Mouse (Mus musculus) induced T-regulatory cell, adult 2 months (primary cell): ENCODE measurements around the gene Ubr4.
"Not testable (repeated sequence)": the region's sequence is repeated elsewhere in the genome, so short reads cannot be mapped to it uniquely, and the experiment has no call there.

Experiments used
- DNase-seq: peaks from one replicate; pipeline ENCODE4 v3.0.0-alpha.2; 2012; ENCODE audit warnings: low read depth

Gene Ubr4

GRCm38 (mm10) chr4:139484496-139484895 is 132.1 kb downstream of the Ubr4 start:
- DNase-seq: no peak

GRCm38 (mm10) chr4:139487085-139487484 is 134.7 kb downstream of the Ubr4 start:
- no peak for DNase-seq

DNA sequence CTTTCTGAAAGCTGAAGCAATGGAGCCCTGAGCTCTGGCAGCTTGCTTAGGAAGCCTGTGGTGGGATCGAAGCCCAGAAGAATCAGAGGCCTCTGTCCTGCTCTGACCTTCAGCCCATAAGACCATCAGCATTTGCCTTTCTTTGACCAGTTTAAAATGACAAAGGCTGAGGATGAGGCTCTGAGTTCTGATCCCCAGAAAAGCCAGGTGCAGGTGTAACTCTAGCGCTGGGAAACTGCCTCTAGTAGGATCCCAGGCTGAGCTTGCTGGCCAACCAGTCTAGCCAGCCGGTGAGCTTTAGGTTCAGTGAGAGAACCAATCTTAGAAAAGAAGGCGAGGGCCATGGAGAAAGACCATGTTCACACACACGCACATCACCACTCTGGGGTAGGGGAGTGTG is 135.9 kb downstream of the Ubr4 start:
- DNase-seq: no peak

DNA sequence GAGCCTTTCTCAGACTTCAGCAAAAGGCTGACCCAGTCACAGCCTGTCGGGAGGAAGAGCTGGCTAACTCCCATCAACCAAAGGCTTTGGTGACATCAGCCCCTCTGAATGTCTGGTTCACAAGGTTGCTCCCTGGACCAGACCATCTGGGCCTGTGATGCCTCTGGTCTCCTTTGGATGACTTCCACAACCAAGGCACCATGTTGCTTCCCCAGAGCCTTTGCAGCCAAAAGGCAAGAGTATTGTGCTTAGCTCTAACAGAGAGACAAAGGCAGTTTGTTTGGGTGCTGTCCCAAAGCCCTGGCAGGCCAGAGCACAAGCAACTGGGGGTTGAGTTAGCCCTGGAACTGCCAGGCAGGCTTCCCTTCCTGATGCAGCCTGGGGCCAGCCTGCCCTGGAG is 137.5 kb downstream of the Ubr4 start:
- DNase-seq: no peak

DNA sequence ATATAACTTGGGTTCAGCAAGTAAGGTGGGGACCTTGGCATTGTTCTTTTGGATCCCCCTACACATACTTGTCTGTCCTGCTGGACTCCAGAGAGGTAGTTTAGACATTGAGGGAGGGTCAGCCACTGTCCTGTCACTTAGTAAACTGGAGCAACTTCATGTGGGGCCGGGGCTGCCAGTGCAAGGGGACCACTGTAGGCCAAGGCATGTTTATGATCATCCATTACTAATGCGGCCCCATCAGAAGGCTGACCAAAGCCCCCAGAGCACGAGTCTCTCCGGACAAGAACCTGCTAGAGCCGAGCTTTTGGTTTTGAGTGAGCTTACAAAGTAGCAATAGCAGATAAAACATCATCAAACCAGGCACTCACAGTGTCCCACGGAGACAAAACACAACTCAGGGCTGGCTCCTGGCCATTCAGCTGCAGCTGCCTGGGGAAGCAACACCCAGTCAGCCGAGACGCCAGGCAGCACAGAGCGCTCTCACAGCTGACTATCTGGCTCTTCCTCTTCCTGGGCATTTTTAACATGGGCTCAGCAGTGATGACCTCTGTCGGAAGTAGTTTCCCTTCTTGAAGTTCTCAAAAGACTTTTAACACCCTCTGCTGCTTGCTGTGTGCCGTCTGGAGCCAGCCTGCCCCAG is 138.1 kb downstream of the Ubr4 start:
- DNase-seq: no peak

GRCm38 (mm10) chr4:139491541-139492170 is 139.2 kb downstream of the Ubr4 start:
- no peak for DNase-seq

DNA sequence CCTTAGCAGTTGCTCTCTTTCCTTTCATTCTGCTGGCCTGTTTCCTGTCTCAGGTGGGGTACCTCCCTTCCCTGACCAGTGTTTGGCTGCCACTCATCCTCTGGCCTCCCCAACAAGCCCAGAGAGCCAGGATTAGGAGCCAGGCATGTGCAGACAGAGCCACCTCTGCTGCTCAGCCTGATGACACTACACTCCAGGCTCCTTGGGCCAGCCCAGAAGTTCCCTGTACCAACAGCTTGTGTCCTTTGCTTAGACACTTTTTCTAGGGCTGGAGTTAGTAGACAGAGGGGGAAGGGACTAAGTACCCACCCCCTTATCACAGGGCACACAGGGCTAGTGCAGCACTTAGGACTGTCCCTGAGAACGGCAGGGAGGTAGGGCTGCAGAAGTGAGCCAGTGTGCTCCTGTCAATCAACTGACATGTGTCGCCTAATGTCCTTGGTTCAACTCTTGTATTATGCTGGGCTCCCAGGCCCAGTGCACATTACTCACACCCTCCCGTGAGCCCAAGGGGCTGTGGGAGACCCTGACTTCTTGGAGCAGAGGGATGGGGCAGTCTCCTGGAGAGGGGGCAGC is 139.9 kb downstream of the Ubr4 start:
- no peak for DNase-seq

DNA sequence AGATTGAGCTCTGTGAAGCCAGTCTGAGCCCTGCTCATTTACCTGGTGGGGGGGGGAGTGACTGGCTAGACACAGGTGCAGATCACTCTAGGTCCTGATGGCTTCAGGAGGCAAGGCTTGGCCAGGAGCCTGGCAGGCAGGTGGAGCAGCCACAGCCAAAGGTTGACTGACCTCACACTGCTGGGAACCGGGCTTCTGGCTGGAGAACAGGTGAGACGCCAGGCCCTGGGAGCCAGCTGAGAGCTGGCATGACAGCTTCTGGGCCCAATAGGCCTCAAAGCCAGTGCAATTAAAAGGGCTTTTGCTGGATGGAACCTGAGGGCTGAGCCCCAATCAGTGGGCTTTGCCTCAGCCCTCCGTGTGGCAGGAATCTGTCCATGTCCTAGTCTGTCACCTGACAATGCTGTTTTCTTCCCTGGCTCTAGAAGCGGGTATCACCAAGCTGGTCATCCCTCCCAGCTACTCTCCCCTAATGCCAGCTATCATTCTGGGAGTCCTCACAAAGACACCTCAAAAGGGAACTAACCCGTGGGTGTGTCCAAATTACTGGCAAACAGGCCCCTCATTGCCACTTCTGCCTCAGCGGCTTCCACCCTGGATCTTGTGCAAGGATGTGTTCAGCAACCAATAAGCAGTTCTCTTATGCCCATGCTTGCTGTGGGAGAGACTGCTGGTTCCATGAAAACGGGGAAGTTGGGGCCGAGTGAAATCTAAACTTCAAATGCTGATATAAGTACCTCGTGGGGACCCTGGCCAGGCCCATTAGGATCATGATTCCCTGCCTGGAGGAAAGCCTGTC is 141.0 kb downstream of the Ubr4 start:
- DNase-seq: no peak

DNA sequence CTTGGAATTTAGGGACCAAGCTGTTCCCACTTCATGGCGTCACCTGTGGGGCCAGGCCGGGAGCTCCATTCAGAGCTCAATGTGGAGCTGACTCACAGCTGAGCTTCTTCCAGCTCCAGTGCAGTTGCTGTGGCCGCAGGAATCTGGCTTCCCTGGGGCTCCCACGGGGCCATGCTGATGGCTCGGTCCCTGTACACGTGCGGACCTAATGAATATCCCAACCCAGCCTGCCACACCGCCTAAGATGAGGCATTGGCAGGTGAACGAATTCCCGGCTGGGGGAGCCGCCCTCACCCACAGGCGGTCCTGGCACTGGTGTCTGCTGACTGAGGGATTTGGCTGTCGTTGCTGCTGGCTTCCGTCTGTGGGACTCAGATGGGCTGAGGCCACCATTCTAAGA is 148.4 kb downstream of the Ubr4 start:
- DNase-seq: no peak

DNA sequence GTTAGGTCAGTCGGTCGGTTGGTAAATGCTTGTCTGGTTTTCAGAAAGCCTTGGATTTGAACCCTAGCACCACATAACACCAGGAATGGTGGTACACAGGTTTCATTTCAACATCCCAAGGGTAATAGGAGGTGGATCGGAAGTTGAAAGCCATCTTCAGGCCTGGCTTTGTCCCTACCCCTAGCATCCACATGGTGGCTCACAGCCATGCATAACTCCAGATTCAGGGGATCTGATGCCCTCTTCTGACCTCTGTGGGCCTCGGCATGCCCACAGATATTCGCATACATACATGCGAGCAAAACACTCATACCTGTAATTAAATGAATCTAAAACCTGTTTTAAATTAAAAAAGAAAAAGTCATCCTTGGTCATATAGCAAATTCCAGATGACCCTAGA is 149.3 kb downstream of the Ubr4 start:
- no peak for DNase-seq

DNA sequence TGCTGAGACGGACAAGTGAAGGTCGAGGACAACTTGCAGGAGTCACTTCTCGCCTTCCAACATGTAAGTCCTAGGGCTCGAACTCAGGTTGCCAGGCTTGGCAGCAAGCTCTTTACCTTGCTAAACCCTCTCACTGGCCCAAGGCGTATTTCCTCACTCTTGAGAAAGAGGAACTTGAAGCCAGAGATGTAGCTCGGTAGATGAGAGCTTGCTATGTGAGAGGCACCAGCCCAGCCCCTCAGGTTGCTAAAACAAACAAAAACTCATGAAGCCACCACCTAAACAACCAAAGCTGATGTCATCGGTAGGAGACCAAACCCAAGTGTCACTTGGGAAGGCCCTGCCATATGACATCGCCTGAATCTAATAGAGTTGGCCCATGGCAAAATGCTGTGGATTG is 151.5 kb downstream of the Ubr4 start:
- no peak for DNase-seq

- no peak for DNase-seq
Measured at GRCm38 (mm10) chr4:139505716-139506115, 153.3 kb downstream of the Ubr4 start.

DNA sequence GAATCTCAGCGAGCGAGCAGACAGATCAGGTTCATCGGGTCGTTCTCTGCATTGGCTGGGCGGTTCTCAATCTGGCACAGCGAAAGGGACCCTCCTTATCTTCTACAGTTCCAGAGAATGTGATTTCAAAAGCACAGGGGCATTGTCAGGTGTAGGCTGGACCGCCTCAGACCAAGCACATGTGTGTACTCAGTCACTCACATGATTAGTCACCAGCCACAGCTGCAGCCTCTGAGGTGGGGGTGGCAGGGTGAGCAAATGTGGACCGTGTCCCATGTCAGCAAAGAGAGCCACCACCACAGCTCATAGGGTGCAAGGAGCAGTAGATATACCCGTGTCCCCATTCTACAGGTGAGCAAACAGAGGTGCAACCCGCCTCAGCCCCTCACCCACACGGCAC is 154.3 kb downstream of the Ubr4 start:
- no peak for DNase-seq

DNA sequence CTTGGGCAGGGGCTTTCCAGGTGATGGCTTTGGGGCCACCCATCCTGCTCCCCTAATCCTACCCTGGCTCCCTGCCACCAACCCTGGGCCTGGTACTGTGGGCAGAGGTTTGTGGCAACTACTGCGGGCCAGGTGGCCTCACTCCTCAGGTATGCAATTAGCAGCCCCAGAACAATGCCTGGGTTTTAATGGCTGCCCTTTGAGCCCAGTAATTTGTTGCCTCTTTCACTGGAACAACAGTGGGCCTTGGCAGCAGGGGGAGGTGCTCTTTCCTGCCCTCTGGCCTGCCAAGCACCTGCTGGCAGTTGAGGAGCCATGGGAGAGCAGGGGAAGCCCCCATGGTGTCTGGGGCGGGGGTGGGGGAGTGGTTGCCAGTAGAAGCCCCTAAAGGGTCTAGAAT is 156.7 kb downstream of the Ubr4 start:
- no peak for DNase-seq

DNA sequence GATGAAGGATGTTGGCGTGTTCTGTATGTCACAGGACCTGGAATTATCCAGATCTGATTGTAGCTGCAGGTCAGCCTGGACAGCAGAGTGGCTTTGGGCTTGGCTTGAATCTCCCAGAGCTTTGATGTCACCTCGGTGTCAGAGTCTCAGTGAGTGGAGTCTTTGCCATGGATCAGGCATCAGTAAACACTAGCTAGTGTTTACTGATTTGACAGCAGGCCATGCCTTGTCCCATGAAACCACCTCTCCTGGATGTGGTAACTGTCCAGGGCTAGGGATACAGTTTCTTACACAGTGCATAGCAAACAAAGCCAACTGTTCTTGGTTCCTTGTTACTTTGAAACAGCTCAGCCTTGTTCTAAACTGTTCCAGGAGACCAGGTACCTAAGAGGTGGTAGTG is 159.1 kb downstream of the Ubr4 start:
- DNase-seq: no peak

DNA sequence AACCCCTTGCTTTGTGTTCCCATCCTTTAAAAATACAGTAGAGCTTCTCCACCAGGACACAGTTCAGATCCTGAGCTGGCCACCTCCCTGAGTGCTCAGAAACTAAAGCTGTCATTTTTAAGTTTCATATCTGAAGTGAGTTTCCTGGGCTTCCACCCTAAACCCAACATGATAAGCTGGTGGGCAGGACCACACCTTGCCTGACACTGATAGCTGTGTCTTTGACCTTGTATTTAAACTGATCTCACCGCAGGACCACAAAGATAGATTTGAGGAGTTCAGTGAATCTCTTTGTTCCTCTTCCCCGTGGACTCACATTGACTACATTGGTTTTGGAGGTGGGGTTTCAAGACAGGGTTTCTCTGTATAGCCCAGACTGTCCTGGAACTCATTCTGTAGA is 160.6 kb downstream of the Ubr4 start:
- no peak for DNase-seq

- DNase-seq: no peak
Measured at GRCm38 (mm10) chr4:139519221-139519620, 166.8 kb downstream of the Ubr4 start.

DNA sequence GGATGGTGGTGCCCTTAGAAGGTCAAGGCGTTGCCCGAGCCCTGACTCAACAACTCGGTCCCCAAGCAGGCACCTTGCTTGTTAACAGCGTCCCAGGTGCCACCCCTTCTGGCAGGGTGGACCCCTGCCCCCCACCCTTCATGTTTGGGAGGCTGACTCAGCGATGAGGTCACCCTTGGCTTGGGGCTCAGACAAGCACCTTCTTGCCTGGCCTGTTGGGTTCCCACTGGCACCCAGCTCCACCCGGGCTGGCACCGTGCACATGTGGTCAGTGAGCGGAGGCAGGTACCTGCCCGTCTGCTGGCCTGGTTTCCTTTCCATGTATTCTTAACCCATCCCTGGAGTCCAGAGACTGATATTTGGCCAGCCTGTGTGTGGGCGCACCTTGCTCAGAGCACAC is 169.5 kb downstream of the Ubr4 start:
- no peak for DNase-seq

- no peak for DNase-seq
Measured at GRCm38 (mm10) chr4:139526475-139526874, 174.1 kb downstream of the Ubr4 start.

DNA sequence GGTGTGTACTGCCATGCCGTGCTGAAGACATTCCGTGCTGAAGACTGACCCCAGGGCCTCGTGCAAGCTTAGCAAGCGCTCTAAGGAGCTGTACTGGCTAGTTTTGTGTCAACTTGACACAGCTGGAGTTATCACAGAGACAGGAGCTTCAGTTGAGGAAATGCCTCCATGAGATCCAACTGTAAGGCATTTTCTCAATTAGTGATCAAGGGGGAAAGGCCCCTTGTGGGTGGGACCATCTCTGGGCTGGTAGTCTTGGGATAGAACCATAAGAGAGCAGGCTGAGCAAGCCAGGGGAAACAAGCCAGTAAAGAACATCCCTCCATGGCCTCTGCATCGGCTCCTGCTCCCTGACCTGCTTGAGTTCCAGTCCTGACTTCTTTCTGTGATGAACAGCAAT is 177.8 kb downstream of the Ubr4 start, which contains the start of gene Iffo2:
Gene Iffo2, plus strand, starts transcription at position 301 of the 400 bp plus-strand sequence.
- not testable (repeated sequence) for DNase-seq

- no peak for DNase-seq
Measured at GRCm38 (mm10) chr4:139532081-139532480, 179.7 kb downstream of the Ubr4 start.

GRCm38 (mm10) chr4:139535127-139535695 is 182.8 kb downstream of the Ubr4 start:
- no peak for DNase-seq

DNA sequence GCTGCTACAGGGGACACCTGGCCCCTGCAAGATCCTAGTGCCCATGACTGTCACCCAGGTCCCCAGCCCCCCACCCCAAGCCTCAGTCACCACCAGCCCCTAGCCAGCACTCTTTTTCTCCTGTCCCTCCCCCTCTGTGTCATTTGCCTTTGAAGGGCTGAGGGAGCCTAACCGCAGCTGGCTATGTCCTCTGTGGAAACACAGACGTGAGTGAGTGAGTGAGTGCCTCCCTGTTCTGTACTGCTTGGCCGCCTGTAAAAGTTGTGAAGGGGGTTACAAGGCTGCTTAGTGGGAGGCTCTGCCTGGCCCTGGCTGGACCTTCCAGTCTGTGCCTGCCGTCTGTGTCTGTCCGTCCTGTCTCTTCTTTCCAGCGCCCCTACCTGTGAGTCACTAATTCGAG is 183.3 kb downstream of the Ubr4 start:
- no peak for DNase-seq
